Comparison of ENCODE assay signal across 9 mouse cellular contexts in the genomic region with DNA sequence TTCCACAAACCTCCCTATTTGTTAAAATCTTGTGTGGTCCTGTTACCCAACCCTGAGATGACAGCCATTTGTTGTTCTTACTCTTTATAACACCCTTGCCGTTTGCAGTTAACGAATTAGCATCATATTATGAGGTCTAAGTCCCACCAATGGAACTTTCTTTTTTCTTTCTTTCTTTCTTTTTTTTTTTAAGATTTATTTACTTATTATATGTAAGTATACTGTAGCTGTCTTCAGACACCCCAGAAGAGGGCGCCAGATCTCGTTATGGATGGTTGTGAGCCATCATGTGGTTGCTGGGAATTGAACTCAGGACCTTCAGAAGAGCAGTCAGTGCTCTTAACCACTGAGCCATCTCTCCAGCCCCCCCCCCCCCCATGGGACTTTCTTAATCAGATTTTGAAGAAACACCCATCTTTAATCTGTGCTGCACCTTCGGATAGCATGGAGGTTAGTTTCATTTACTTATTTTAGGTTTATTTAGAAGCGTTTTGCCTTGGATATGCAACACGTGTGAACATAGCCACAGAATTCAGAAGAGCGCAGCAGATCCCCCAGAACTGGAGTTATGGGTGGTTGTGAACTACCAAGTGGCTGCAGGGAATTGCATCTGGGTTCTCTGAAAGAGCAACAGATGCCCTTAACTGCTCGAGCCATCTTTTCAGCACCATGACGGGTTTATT. TPM values are rescaled to one million over a fixed set of nuclear protein-coding genes. Genes with fewer than 3 reads are reported as not detected.
A peak's percentile ranks its signal among the peaks of the same experiment; 100 is the strongest.
DNase-seq lines count a peak whose midpoint lies in the region; ATAC-seq and TF ChIP-seq lines count a peak whose summit lies in the region.
"Had no signal": no experiment of that assay in that cellular context is flagged by ENCODE, and none has a peak within 500 bp of the region (broad histone marks: within the 10 kb centered on the region; RNA-seq: fewer than 3 reads in every experiment).

No protein-coding gene starts in this region.

- H3K9ac ChIP-seq in hindbrain, embryonic 13.5 days, result peak overlapping the region; percentile 77; the same call in 1 of the 2 replicates
- H3K9ac ChIP-seq in midbrain, embryonic 16.5 days (ENCODE audit: low read depth, low read length), result no peak overlapping the region

- intact Hi-C loops in left cerebral cortex, postnatal 14 days (cut with DNase I), result no loop called here

- no peaks in the 10 kb centered on the region for H3K27me3 ChIP-seq in hindbrain, embryonic 13.5 days
- no peaks in the 10 kb centered on the region for H3K27me3 ChIP-seq in midbrain, embryonic 16.5 days (ENCODE audit: control insufficient read depth, insufficient read depth, low read depth, low read length)

- peak overlapping the region; percentile 74 for H3K4me3 ChIP-seq in layer of hippocampus, adult 2 months
- peak overlapping the region; percentile 51 for H3K4me3 ChIP-seq in hindbrain, embryonic 13.5 days
- H3K4me3 ChIP-seq in midbrain, embryonic 16.5 days (ENCODE audit: low read depth, low read length), result peak overlapping the region; percentile 57

- no peak for DNase-seq in layer of hippocampus, adult 2 months (ENCODE audit: low spot score in 2 of 2)
- DNase-seq in layer of hippocampus, postnatal 36 days, result no peak
- DNase-seq in MEL-GATA-1-ER (ENCODE audit: extremely low read depth, low read depth), result peak; percentile 28
- DNase-seq in spleen, postnatal 36 days (ENCODE audit: low spot score in 2 of 2), result no peak
- DNase-seq in urinary bladder, adult 18-20 months (ENCODE audit: low spot score in 2 of 2), result no peak
- no peak for DNase-seq in left cerebral cortex, postnatal 14 days (ENCODE audit: low spot score in 2 of 2)

- peaks cover 15% of the 10 kb centered on the region for H3K4me1 ChIP-seq in hindbrain, embryonic 13.5 days (replicated peaks)
- peaks cover 12% of the 10 kb centered on the region for H3K4me1 ChIP-seq in midbrain, embryonic 16.5 days (ENCODE audit: control insufficient read depth, insufficient read depth, low read length)

- H3K27ac ChIP-seq in layer of hippocampus, adult 2 months, result peak overlapping the region; percentile 96
- H3K27ac ChIP-seq in hindbrain, embryonic 13.5 days, result peak overlapping the region; percentile 95
- peak overlapping the region; percentile 96 for H3K27ac ChIP-seq in midbrain, embryonic 16.5 days (ENCODE audit: low read length)

- WGBS in hindbrain, embryonic 13.5 days, result 91% methylated on average over 10 of the region's 10 CpGs
- WGBS in midbrain, embryonic 16.5 days, result 90% methylated on average over 10 of the region's 10 CpGs

- ATAC-seq in hindbrain, embryonic 13.5 days (ENCODE audit: low FRiP score), result no peak
- ATAC-seq in midbrain, embryonic 16.5 days, result no peak

- 0 out of 2 replicates have a peak, but pooled peaks cover 3% of the 10 kb centered on the region for H3K36me3 ChIP-seq in hindbrain, embryonic 13.5 days
- no peaks in the 10 kb centered on the region for H3K36me3 ChIP-seq in midbrain, embryonic 16.5 days (ENCODE audit: control insufficient read depth, insufficient read depth, low read length)

- TF ChIP-seq CTCF in layer of hippocampus, adult 2 months (conservative IDR thresholded peaks at IDR 0.05), result peak; percentile 41

- no peaks in the 10 kb centered on the region for H3K9me3 ChIP-seq in hindbrain, embryonic 13.5 days
- no peaks in the 10 kb centered on the region for H3K9me3 ChIP-seq in midbrain, embryonic 16.5 days (replicated peaks; ENCODE audit: control insufficient read depth, low read length, poor library complexity, severe bottlenecking)

- H3K4me2 ChIP-seq in hindbrain, embryonic 13.5 days, result peak overlapping the region; percentile 60
- H3K4me2 ChIP-seq in midbrain, embryonic 16.5 days (ENCODE audit: low read length), result peak overlapping the region; percentile 66

RNA-seq across cellular contexts. Expression of a gene that starts 0.9 kb away (rescaled TPM):
- 10 to 100 TPM; 37.0 to 41.0 TPM for total RNA-seq in layer of hippocampus, adult 2 months (2021)
- total RNA-seq in layer of hippocampus, postnatal 36 days (2021), result 10 to 100 TPM; 33.7 to 36.9 TPM
- 31.5 and 33.7 TPM in 2 replicates for polyA plus RNA-seq in hindbrain, embryonic 13.5 days (2015; fragmentation: Nextera tagmentation; extraction: Ambion mirVana)
- 24.6 and 24.9 TPM in 2 replicates for polyA plus RNA-seq in midbrain, embryonic 16.5 days (2015; fragmentation: Nextera tagmentation; extraction: Ambion mirVana)
- 10 to 100 TPM; 16.9 to 19.8 TPM for total RNA-seq in left cerebral cortex, postnatal 14 days (2021)

RNA-seq across cellular contexts. Expression of a gene that starts 24.8 kb away (rescaled TPM):
- 10 to 100 TPM; 12.8 to 14.3 TPM for total RNA-seq in layer of hippocampus, adult 2 months (2021)
- total RNA-seq in layer of hippocampus, postnatal 36 days (2021), result 10 to 100 TPM; 12.7 to 14.1 TPM
- 22.5 and 27.1 TPM in 2 replicates for polyA plus RNA-seq in hindbrain, embryonic 13.5 days (2015; fragmentation: Nextera tagmentation; extraction: Ambion mirVana)
- polyA plus RNA-seq in midbrain, embryonic 16.5 days (2015; fragmentation: Nextera tagmentation; extraction: Ambion mirVana), result 22.4 and 25.8 TPM in 2 replicates
- 10 to 100 TPM; 10.7 to 10.8 TPM for total RNA-seq in left cerebral cortex, postnatal 14 days (2021)

RNA-seq across cellular contexts. Expression of a gene that starts 38.4 kb away (rescaled TPM):
- 100 to 1,000 TPM; 301 to 311 TPM for total RNA-seq in layer of hippocampus, adult 2 months (2021)
- 100 to 1,000 TPM; 282 to 298 TPM for total RNA-seq in layer of hippocampus, postnatal 36 days (2021)
- polyA plus RNA-seq in hindbrain, embryonic 13.5 days (2015; fragmentation: Nextera tagmentation; extraction: Ambion mirVana), result 522 and 548 TPM in 2 replicates
- polyA plus RNA-seq in midbrain, embryonic 16.5 days (2015; fragmentation: Nextera tagmentation; extraction: Ambion mirVana), result 389 and 390 TPM in 2 replicates
- total RNA-seq in left cerebral cortex, postnatal 14 days (2021), result 100 to 1,000 TPM; 244 to 277 TPM

RNA-seq across cellular contexts. Expression of a gene that starts 51.0 kb away (rescaled TPM):
- total RNA-seq in layer of hippocampus, adult 2 months (2021), result 1 to 10 TPM in 1 of 2 experiments, under 1 TPM in 1; 0.95 to 1.2 TPM
- total RNA-seq in layer of hippocampus, postnatal 36 days (2021), result under 1 TPM; 0.72 to 0.81 TPM
- 1.1 and 1.5 TPM in 2 replicates for polyA plus RNA-seq in hindbrain, embryonic 13.5 days (2015; fragmentation: Nextera tagmentation; extraction: Ambion mirVana)
- polyA plus RNA-seq in midbrain, embryonic 16.5 days (2015; fragmentation: Nextera tagmentation; extraction: Ambion mirVana), result 0.67 and 1.2 TPM in 2 replicates
- total RNA-seq in left cerebral cortex, postnatal 14 days (2021), result under 1 TPM; 0.49 to 0.75 TPM
- total RNA-seq: neutrophil, adult 5-6 weeks had no signal
